Mouse (Mus musculus) skeletal muscle tissue, postnatal 0 days (tissue): ENCODE results near the gene Prp2. TPM values are rescaled to one million over a fixed set of nuclear protein-coding genes. Genes with fewer than 3 reads are reported as not detected.

Source experiments
- polyA plus RNA-seq: library from polyadenylated mRNA; unstranded; fragments of >200 nt; fragmentation: Nextera tagmentation; extraction: Ambion mirVana; gene quantifications from 2 replicates; pipeline ENCODE4 v1.2.1, GENCODE M21; 2015

Gene Prp2
- polyA plus RNA-seq, result not detected in 2 replicates

DNA sequence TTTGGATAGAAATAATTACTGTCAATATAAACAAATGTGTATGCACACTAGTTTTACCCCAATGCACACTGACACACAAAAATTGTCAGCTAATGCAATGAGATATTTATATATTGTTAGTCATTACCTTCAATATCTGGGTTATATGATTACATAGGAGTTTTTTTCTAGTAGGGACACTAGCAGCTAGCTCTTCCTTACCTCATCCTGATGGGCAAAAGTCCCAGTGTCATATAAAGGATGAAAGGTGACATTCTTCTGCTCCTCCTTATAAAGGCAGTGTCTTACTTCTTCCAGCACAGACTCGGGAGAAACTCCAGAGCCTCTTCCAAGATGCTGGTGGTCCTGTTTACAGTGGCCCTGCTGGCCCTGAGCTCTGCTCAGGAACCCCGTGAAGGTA is at the start of gene Prp2:
Gene Prp2, plus strand, starts transcription at position 301 of the 400 bp plus-strand sequence.

GRCm38 (mm10) chr6:132569509-132569908 is 26.2 kb upstream of the Prp2 start, which contains the start of gene Prh1:
Gene Prh1 (plus strand): TSS chr6:132569809.

Other genes starting within 250 kb of the Prp2 start
- not detected in 2 replicates for gene Gm8882, start 231.8 kb upstream of the Prp2 start, polyA plus RNA-seq
- gene Prh1, start 26.1 kb upstream of the Prp2 start, polyA plus RNA-seq, result not detected in 2 replicates
- not detected in 2 replicates for gene A630073D07Rik, start 55.6 kb downstream of the Prp2 start, polyA plus RNA-seq
- not detected in 2 replicates for gene Tas2r120, start 61.0 kb downstream of the Prp2 start, polyA plus RNA-seq
- gene Tas2r121, start 105.1 kb downstream of the Prp2 start, polyA plus RNA-seq, result not detected in 2 replicates
- gene Tas2r122, start 116.0 kb downstream of the Prp2 start, polyA plus RNA-seq, result not detected in 2 replicates
- gene Tas2r115, start 142.1 kb downstream of the Prp2 start, polyA plus RNA-seq, result not detected in 2 replicates
- not detected in 2 replicates for gene Tas2r124, start 158.8 kb downstream of the Prp2 start, polyA plus RNA-seq
- not detected in 2 replicates for gene Tas2r102, start 166.2 kb downstream of the Prp2 start, polyA plus RNA-seq
- not detected in 2 replicates for gene Tas2r136, start 182.2 kb downstream of the Prp2 start, polyA plus RNA-seq
- not detected in 2 replicates for gene Tas2r117, start 206.9 kb downstream of the Prp2 start, polyA plus RNA-seq